Mouse (Mus musculus) kidney, adult 9 months (tissue): Measurements from ENCODE around the gene Prkar1a.

ENCODE experiments used
- DNase-seq: peaks from one replicate; pipeline ENCODE4 v3.0.0; 2022

Gene Prkar1a

DNA sequence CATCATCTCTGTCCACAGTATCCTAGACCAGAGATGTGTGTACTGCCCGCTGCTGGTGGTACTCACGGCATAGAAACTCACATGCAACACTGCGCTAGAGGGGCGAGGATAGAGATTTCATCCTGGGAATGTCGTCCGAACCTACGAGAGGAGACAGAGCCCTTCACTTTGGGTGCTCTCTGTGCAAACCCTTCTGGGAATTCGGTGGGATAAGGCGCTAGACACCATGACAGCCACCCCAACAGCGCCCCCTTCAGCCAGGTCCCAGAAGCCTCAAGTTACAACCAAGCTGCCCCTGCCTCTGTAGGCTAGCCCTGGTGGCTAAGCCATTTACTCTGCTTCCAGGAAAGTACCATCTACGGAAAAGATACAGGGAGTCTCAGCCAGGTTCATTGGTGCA, 25.3 kb downstream of the Prkar1a start:
- DNase-seq, result no peak

DNA sequence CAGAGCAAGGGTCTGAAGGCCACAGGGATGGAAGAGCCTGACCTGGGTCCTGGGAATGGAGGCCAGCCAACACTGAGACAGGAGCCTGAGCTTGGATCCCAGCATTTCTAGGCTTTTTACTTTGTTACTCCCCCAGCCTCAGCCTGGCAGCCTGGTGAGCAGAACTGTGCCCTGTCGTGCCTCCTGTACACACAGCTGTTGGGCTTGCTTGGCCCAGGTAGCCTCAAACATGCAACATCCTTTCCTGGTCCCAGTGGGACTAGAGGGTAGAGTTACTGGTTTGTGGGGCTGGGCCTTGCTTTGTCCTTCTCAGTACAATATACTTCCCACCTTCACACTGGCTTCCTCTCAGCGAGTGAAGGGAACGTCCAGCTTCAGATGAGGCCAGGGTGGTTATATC, 26.0 kb downstream of the Prkar1a start:
- no peak for DNase-seq

DNA sequence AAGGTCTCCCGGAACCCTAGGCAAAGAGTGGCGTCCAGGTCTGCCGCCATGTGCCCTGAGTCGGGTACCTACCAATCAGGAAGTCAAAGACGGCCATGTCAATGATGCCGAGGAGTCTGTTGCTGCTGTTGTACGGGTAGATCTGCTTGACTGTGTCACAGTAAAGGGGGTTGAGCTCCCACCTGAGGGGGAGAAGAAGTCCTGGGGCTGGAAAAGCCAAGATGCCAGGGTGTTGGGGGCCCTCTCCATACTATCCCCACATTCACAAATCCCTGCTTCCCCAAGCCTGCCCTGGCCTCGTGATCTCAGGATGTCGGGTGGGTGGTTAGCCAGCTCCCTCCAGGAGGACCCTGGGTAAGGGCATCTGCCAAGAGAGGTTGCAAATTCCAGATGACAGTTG, 26.6 kb downstream of the Prkar1a start:
- no peak for DNase-seq

DNA sequence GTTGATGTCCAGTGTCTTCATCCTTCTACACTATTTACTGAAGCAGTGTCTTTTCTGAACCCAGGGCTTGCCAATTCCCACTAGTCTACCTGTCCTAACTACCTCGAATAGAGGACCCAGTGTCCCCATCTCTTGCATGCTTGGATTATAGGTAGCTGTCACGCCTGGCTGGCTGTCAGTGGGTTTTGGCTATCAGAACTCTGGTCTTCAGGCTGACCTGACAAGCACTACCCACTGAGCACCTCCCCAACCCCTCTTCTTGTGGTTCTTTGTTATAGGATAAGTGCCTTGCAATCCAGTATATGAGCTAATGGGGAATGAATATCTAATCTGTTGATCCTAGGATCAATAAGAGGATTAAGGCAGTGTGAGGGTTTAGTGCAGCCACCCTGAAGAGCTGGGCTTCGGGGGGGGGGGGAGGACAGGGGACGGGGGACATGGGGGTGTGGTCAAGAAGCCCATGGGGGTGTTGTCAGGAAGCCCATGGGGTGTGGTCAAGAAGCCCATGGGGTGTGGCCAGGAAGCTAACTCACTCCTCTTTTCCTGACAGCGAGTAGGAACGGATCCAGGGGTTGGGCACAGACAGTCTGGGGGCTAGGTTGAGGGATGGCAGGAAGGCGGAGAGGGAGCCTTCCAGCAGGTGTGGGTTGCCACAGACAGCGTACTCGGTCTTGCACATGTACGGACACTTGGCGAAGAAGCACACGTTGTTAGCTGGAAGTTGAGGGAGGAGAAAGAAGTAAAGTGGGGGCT, 27.6 kb downstream of the Prkar1a start:
- DNase-seq, result no peak

DNA sequence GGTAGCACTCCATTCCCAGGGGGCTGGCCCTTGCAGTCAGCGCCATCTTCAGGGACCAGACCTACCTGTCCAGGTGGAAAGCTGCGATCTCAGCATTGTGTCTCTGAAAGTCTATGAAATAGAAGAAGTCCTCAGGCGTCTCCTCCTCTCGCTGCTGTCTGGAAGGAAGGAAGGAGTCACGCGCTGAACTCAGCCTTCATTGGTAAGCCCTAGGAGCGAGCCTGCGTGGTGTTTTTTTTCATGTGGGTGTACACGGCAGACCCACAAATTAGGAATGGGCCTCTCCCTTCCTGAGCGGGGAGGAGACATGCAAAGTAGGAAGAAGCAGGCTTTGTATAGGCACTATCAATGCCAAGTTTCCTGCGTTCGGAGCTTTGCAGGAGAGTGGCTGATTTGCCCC, 29.1 kb downstream of the Prkar1a start:
- DNase-seq, result no peak

DNA sequence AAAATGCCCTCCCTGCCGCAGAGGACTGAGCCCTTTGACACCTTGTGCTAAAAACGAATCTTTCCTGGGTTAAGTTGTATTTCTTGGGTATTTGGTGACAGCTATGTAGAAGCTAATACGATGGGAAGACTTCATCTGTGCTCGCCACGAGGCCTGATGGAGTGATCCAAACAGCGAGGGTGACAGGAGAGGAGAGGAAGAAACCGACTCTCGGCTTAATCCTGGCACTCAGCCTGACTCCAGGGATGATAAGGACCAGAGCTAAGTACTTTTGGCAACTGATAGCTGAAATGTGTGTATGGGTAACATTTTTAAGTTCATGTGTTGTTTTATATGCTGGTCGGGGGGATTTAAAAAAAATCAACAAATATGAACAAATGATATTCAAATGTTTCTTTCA, 31.7 kb downstream of the Prkar1a start:
- no peak for DNase-seq

DNA sequence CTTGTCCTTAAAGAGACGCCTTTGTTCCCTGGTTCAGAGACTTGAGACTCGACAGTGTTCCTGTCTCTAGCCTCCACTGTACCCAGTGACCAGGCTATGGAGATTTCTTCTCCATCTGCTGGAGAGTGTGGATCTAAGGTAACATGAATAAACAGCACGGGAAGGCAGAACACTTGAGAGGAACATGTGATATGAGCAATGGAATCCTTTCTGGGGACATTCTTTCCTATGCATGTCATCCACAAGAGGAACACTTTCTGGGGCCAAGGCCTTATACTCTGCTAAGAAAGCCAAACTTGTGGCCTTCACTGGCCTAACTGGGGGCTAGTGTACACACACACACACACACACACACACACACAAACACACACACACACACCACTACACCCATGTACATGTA, 32.4 kb downstream of the Prkar1a start:
- no peak for DNase-seq

DNA sequence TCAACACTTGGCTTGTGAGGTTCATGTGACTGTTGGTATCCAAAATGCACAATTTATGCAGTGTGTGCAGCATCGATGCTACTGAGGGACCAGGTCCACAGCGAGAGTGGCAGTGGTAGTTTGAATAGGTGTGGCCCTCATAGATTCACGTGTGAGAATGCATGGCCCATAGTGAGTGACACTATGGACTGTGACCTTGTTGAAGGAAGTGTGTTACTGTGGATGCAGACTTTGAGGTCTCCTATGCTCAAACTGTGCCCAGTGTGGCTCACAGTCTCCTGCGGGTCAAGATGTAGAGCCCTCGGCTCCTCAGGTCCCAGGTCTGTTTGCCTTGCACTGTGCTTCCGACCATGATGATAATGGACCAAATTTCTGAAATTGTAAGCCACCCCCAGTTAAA, 33.0 kb downstream of the Prkar1a start:
- DNase-seq, result no peak

DNA sequence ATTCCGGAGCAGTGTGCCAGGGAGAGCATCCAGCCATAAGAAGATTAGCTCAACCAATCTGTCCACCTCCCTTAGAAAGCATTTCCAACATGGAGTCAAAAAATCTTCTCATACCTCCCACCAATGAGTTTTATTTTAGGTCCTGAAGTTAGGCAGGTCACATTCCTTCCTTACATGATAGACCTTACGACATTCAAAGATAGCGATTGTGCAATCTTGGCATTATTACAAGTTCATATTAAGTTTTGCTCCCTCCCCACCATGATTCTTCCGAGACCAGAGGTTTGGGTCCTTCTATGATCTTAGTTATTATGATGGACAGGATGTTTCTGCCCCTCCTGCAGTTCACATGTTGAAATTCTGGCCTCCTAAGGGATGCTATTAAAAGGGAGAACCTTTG, 40.3 kb downstream of the Prkar1a start:
- no peak for DNase-seq

DNA sequence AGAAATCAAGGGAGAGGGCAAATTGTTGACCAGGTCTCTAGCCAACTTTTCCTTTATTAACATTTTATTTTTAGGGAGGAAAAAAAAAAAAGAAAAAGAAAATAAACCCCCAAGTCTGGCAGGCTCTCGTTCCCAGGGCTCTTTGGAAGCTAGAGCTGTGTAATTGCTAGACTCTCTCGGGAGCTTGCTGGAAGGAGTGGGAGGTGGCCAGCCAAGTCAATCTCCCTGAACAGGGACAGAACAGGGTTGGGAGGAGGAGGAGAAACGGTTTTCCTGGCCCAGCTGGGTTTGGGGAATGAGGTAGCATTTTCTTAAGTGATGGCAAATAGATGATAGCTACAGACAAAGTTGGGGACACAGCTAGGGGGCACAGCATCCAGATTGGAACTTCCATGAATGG, 43.5 kb downstream of the Prkar1a start:
- DNase-seq, result no peak

DNA sequence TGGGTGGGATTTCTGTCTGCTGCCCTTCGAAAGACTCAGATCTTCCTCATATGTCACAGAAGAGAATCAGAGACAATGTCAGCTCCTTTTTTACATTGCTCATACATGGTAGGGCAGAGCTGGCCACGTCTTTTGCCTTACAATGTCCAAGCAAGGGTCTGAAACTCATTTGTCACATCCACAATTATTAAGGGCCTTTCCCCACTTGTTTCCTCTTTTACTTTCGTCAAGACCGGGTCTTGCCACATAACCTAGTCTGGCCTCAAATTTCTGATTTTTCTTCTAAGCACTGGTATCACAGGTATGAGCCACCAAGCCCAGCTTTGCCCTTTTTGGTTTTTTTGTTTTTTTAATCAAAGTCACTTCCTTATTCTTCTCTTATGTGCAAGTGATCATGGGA, 47.3 kb downstream of the Prkar1a start:
- DNase-seq, result no peak

DNA sequence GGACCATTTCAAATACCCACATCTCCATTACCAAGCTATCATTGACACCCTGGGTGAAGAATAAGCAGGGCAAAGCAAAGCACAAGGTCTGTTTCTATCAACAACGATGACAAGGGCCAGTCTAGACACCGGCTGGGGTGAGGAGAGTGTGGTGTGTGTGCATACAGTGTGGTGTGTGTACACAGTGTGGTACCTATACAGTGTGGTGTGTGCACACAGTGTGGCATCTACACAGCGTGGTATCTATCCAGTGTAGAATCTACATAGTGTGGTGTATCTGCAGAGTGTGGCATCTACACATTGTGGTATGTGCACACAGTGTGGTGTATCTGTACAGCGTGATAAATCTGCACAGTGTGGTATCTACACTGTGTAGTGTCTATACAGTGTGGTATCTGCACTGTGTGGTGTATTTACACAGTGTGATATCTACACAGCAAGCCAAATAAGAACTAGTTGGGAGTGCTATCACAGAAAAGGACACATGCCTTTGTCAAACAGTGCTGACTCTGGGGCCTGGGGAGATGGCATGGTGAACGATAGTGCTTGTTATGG, 48.0 kb downstream of the Prkar1a start:
- no peak for DNase-seq

DNA sequence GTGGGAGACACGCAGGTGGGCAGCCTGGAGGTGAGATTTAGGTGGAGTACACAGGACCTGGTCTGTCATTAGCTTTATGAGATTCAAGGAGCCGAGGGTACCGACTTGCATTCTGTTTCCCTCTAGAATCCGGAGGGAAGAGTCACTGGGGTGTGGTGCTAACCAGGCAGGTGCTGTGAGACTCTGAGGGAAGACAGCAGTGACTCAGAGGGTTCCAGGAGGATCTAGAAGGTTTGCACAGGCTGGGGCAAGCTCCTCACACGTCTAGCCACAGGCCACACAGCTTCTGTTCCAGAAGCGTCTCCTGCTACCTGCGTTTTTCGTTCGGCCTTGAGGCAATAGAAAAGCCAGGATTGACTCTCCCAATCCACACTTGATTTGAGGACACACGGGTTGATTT, 49.5 kb downstream of the Prkar1a start:
- no peak for DNase-seq

DNA sequence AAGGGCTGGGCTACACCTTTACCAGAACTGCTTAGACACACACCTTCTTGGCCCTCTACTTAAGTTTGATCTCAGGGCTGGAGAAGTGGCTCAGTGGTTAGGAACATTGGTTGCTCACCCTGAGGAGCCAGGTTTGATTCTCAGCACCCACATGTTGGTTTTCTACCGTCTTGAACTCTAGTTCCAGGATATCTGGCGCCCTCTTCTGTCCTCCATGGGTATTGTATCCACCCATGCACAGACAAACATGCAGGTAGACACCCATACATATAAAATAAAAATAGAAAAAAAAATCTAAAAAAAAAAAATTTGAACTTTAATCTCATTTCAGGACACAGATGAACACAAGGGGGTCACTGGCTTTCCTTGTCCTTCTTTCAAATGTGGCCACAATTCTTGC, 50.6 kb downstream of the Prkar1a start:
- no peak for DNase-seq

DNA sequence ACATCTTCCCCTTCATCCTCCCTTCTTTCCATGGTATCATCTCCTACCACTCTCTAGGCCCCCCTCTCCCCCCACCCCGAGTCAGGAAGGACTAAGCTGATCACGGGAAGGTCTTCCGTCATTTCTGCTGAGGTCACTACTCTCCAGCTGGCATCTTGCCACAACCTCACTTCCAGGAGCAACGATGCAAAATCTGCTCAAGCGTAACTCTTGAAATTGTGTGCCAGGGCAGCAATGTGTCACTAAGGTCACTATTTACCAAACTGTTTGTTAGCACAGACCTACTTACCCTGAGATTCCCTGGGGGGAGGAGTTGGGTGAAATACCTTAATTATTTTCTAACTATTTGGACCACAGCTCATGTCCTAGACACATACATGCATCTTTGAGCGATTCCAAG, 51.6 kb downstream of the Prkar1a start:
- DNase-seq, result peak; percentile 90

DNA sequence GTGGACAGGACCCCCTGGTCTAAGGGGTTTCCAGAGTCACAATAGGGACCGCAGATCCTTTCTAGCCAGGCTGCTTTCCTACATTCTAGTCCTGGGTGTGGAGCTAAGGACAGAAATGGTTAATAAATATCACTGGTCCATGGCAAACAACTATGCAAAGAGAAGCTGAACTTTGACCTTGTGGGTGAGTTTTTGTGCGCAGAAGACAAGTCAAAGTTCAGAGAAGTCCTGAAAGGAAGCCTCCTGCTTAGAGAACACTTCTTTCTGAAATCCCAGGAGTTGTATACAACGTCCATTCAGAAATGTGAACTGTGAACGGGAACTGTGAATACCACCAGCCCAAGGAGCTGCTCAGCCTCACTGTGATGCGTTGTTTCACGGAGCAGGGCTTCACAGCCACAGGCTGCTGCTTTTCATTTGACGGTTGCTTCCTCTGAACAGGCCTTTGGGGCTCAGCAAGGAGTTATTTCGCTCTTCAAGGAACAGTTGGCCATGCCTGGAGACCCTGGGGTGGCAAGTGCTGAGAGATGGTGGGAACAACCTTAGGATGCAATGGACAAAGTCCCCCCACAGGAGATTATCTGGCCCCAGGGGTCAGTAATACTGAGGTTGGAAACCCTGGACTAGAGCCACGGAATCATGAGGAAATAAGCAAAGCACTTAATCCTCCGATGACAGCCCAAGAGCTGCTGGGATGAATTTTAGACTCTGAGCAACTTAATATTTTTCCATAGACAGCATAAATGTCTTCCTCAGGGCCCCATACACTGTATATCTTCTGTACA, 53.0 kb downstream of the Prkar1a start:
- DNase-seq, result peak; percentile 82

DNA sequence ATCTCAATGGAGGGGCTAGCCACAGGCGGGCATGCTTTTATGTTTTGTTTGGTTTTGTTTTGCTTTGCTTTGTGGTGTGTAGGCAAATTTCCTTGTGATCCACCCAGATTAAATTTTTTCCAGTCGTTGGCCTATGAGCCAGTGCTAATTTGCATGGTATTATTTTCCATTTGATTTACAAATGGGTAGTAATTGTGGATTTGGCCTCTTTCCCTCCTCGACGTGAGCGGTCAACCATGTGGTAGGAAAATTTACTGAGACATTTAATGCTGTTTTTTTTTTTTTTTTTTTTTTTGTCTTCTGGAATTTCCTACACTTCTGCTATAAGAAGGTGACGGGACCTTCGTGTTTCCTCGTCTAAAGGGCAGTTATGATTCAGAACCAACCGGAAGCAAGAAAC, 54.6 kb downstream of the Prkar1a start:
- DNase-seq, result peak; percentile 18

DNA sequence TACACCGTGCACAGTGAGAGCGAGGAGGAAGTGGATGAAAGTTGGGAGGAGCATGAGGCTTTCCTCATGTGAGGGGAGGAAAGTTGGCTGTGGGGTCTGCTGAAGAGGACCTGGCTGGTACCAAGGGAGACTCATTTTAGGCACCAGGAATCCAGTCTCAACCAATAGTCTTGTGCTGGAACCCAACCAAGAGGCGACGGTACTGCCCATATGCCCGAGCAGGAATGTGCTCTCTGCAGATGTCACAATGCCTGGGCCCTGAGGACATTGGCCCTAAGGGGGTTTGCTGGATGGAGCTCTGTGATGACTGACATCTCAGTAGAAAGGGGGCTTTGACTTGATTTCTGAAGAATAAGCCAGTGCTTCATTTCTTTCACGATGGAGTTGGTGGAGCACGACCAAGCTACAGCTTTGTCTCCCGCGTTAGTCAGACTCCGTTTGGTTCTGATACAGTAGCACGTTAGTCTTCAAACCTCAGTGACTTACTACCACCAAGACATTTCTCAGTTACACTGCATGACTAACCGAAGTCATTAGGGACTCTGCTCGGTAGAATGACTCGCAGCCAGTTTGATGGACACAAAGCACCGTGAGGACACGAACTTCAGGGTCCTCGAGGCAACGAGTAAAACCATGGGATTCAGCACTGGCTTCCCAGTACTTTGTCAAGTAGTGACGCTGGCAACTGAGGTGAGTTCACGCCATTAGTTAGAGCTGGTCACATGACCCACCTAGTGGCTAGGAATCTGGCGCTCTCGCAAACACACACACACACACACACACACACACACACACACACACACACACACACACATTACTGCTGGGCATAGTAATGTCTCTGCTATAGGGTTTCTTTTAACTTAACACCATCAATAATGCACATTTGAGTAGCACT, 55.4 kb downstream of the Prkar1a start:
- no peak for DNase-seq

DNA sequence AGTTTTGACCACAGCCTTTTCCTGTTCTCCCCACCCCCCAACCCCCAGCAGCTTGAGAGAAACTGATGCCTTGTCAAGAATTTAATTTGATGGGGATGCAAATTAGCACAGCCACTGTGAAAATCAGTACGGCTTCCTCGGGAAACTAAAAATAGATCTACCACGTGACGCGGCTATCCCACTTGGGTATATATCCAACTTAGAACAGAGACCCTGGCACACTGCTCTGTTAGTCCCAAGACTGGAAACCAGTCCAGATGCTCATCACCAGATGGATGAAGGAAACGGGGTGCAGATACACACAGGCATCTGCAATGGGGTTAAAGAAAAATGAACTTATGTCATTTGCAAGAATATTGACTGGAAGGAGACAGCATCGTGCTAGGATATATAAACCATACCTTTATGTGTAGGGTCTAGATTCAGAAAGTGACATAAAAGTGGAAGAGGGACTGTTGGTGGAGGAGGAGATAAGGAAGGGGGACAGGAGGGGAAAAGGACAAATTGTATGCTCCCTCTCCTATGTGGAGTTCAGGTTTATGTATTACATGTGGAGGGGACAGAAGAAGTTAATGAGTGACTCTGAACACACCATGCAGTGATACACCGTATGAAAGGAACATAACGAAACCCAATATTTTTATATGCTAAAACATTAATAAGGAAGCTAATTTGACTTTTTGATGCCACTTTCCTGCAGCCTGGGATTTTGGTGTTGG, 56.3 kb downstream of the Prkar1a start:
- DNase-seq, result no peak

DNA sequence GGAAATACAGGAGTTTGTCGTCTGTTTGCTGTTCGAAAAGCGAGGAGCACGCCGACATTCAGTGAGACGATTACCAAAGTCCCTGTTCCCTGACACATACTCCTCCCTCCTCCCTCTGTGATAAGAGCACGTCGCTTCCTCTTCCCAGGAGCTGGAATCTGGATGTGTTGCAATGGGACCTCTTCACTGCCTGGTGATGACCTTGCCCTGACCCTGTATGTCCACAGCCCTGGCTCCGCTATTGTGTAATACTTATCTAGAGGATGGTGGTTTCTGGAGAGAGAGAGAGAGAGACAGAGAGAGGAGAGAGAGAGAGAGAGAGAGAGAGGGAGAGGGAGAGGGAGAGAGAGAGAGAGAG, 56.8 kb downstream of the Prkar1a start:
- peak; percentile 40 for DNase-seq

DNA sequence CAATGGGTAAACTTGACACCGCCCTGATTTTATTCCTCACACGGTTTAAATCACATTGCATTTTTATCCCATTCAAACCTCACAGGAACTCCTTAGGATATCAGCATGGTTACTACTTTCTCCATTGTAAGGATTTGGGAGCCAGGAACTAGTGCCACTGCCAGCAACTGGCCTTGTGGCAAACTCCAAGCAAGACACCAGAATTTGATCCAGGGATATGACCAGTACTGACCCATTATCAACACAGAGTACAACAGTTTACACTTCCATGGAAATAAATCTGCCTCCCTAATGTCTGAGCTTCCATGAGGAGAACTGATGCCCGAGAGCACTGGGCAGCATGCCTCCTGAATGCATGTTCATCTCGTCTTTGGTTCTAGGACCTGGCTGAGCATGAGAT, 57.4 kb downstream of the Prkar1a start:
- no peak for DNase-seq

DNA sequence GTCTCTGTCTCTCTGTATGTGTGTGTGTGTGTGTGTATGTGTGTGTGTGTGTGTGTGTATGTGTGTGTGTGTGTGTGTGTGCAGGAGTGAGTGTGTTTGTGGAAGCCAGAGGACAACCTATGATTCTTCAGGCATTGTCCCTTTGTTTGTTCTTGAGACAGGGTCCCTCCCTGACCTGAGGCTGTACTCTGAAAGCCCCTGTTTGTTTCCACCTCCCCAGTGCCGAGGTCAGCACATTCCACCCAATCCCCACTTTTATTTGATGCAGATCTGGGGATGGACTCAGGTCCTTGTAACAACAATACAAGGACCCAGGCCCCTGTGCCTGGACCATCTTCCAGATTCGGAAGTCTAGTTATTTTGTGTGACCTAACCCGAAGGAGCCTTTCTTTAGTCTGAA, 58.2 kb downstream of the Prkar1a start:
- no peak for DNase-seq

DNA sequence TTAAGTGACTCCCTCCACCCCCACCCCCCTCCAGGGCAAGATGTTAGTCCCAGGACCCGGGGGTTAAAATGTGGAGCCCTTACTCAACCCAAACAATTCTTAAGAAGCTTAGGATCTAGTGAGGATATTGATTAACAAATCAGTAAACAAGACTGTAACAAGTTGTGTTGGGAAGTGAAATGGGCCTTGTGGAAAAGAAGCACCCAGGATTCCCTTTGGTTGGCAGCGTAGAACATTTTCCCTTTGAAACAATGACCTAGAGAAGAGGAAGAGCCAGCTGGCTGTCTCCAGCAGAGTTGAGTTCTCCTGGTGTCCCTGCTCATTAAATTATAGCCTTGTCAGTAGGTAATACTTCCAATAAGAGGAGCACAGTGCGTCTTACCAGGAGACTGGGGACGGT, 59.6 kb downstream of the Prkar1a start:
- no peak for DNase-seq
